In the genomic region with DNA sequence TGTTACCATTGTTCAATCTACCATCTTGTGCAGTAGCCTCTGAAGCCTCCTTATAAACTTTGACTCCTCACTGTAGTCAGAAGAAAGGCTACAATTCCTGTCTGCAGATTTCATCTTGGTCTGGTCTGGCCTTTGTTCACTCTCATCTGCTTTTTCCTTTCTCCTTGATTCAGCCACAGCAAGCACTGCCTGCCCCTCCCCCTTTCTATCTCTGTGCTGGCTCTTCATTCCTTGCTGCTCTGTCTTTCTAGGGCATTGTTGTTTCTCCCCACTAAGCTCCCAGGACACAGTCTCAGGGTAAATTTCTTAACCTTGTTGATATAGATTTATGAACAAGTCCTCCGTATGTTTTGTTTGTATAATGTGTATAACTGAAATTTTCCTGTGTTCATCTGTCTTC, we compare ENCODE assay signal across 25 mouse cellular contexts.
DNase-seq lines count a peak whose midpoint lies in the region; ATAC-seq and TF ChIP-seq lines count a peak whose summit lies in the region.
"Had no signal": no experiment of that assay in that cellular context is flagged by ENCODE, and none has a peak within 500 bp of the region (broad histone marks: within the 10 kb centered on the region; RNA-seq: fewer than 3 reads in every experiment).

No protein-coding gene starts in this region.

- TF ChIP-seq CTCF in forebrain, postnatal 0 days (IDR thresholded peaks at IDR 0.05; ENCODE audit: low read depth) = no peak

- 79% methylated on average over 1 of the region's 1 CpGs for WGBS in forebrain, postnatal 0 days
- 79% methylated on average over 1 of the region's 1 CpGs for WGBS in forebrain, embryonic 12.5 days
- 65% methylated on average over 1 of the region's 1 CpGs for WGBS in midbrain, embryonic 11.5 days
- WGBS in midbrain, embryonic 16.5 days = 70% methylated on average over 1 of the region's 1 CpGs

- no peaks in the 10 kb centered on the region for H3K9me3 ChIP-seq in forebrain, postnatal 0 days (ENCODE audit: low read length)
- no peaks in the 10 kb centered on the region for H3K9me3 ChIP-seq in forebrain, embryonic 12.5 days
- no peaks in the 10 kb centered on the region for H3K9me3 ChIP-seq in midbrain, embryonic 11.5 days (ENCODE audit: control insufficient read depth, low read length)
- H3K9me3 ChIP-seq in midbrain, embryonic 16.5 days (replicated peaks; ENCODE audit: control insufficient read depth, low read length, poor library complexity, severe bottlenecking) = no peaks in the 10 kb centered on the region
- H3K9me3 ChIP-seq: embryonic facial prominence, embryonic 12.5 days; G1E; limb, embryonic 13.5 days; lung, embryonic 15.5 days; midbrain, embryonic 12.5 days had no signal

- DNase-seq in cerebellum, postnatal 14 days = peak; percentile 44 to 47
- no peak for DNase-seq in cerebellum, postnatal 36 days
- DNase-seq in forebrain, postnatal 0 days = no peak
- no peak for DNase-seq in midbrain, embryonic 11.5 days (ENCODE audit: low spot score, missing footprints)
- DNase-seq in adrenal gland, adult 8-10 months = no peak
- DNase-seq: adrenal gland, postnatal 10 days; cerebellum, adult 11 months; cerebellum, adult 9-11 months; heart, adult 2 months; kidney, adult 11 months; kidney, postnatal 14 days; right cerebral cortex, postnatal 4 days; thymus, adult 18-20 months; thymus, postnatal 25 days had no signal

- ATAC-seq in forebrain, postnatal 0 days = no peak
- ATAC-seq in forebrain, embryonic 12.5 days (ENCODE audit: low FRiP score) = no peak
- peak; percentile 64; the same call in 1 of the 2 replicates for ATAC-seq in midbrain, embryonic 11.5 days (ENCODE audit: low FRiP score)
- ATAC-seq in midbrain, embryonic 16.5 days = no peak
- ATAC-seq: inflammation-experienced regulatory T-cells, adult 6 months had no signal

- 0 out of 2 replicates have a peak overlapping the region, but pooled peaks have one; percentile 29 for H3K27ac ChIP-seq in forebrain, postnatal 0 days (ENCODE audit: low read depth, low read length)
- H3K27ac ChIP-seq in forebrain, embryonic 12.5 days = no peak overlapping the region
- H3K27ac ChIP-seq in midbrain, embryonic 11.5 days (ENCODE audit: low read depth, low read length) = no peak overlapping the region
- no peak overlapping the region for H3K27ac ChIP-seq in midbrain, embryonic 16.5 days (ENCODE audit: low read length)
- H3K27ac ChIP-seq: embryonic facial prominence, embryonic 12.5 days; heart, adult 2 months; limb, embryonic 13.5 days; lung, embryonic 15.5 days; midbrain, embryonic 12.5 days; stomach, postnatal 0 days had no signal

- H3K4me3 ChIP-seq in forebrain, postnatal 0 days (ENCODE audit: low read depth, low read length) = no peak overlapping the region
- no peak overlapping the region for H3K4me3 ChIP-seq in forebrain, embryonic 12.5 days (replicated peaks)
- H3K4me3 ChIP-seq in midbrain, embryonic 11.5 days (ENCODE audit: low read depth, low read length) = no peak overlapping the region
- no peak overlapping the region for H3K4me3 ChIP-seq in midbrain, embryonic 16.5 days (ENCODE audit: low read depth, low read length)
- H3K4me3 ChIP-seq: embryonic facial prominence, embryonic 12.5 days; heart, adult 2 months; heart, embryonic 12.5 days; limb, embryonic 13.5 days; lung, embryonic 15.5 days; midbrain, embryonic 12.5 days had no signal

- H3K4me2 ChIP-seq in forebrain, postnatal 0 days (ENCODE audit: low read depth) = no peak overlapping the region
- H3K4me2 ChIP-seq in forebrain, embryonic 12.5 days = no peak overlapping the region
- H3K4me2 ChIP-seq in midbrain, embryonic 11.5 days = no peak overlapping the region
- no peak overlapping the region for H3K4me2 ChIP-seq in midbrain, embryonic 16.5 days (ENCODE audit: low read length)
- H3K4me2 ChIP-seq: embryonic facial prominence, embryonic 12.5 days; heart, embryonic 12.5 days; limb, embryonic 13.5 days; liver, embryonic 11.5 days; lung, embryonic 15.5 days; midbrain, embryonic 12.5 days had no signal

- H3K9ac ChIP-seq in forebrain, postnatal 0 days = no peak overlapping the region
- H3K9ac ChIP-seq in forebrain, embryonic 12.5 days = no peak overlapping the region
- no peak overlapping the region for H3K9ac ChIP-seq in midbrain, embryonic 11.5 days (ENCODE audit: low read length)
- H3K9ac ChIP-seq in midbrain, embryonic 16.5 days (ENCODE audit: low read depth, low read length) = no peak overlapping the region
- H3K9ac ChIP-seq: embryonic facial prominence, embryonic 12.5 days; heart, embryonic 12.5 days; limb, embryonic 13.5 days; lung, embryonic 15.5 days; midbrain, embryonic 12.5 days had no signal

- H3K36me3 ChIP-seq in forebrain, postnatal 0 days (ENCODE audit: insufficient read depth) = no peaks in the 10 kb centered on the region
- no peaks in the 10 kb centered on the region for H3K36me3 ChIP-seq in forebrain, embryonic 12.5 days (replicated peaks)
- no peaks in the 10 kb centered on the region for H3K36me3 ChIP-seq in midbrain, embryonic 11.5 days (ENCODE audit: control insufficient read depth, insufficient read depth, low read length)
- H3K36me3 ChIP-seq in midbrain, embryonic 16.5 days (ENCODE audit: control insufficient read depth, insufficient read depth, low read length) = no peaks in the 10 kb centered on the region
- H3K36me3 ChIP-seq: embryonic facial prominence, embryonic 12.5 days; G1E; heart, embryonic 12.5 days; limb, embryonic 13.5 days; lung, embryonic 15.5 days; midbrain, embryonic 12.5 days had no signal

- 0 out of 2 replicates have a peak, but pooled peaks cover 3% of the 10 kb centered on the region for H3K4me1 ChIP-seq in forebrain, postnatal 0 days (ENCODE audit: insufficient read depth)
- H3K4me1 ChIP-seq in forebrain, embryonic 12.5 days = no peaks in the 10 kb centered on the region
- no peaks in the 10 kb centered on the region for H3K4me1 ChIP-seq in midbrain, embryonic 11.5 days (ENCODE audit: control insufficient read depth, insufficient read depth, low read length)
- H3K4me1 ChIP-seq in midbrain, embryonic 16.5 days (ENCODE audit: control insufficient read depth, insufficient read depth, low read length) = no peaks in the 10 kb centered on the region; the same call in 1 of the 2 replicates
- H3K4me1 ChIP-seq: embryonic facial prominence, embryonic 12.5 days; heart, embryonic 12.5 days; limb, embryonic 13.5 days; lung, embryonic 15.5 days; midbrain, embryonic 12.5 days had no signal

- no peaks in the 10 kb centered on the region for H3K27me3 ChIP-seq in forebrain, postnatal 0 days (ENCODE audit: insufficient read depth, low read length)
- no peaks in the 10 kb centered on the region for H3K27me3 ChIP-seq in forebrain, embryonic 12.5 days
- no peaks in the 10 kb centered on the region for H3K27me3 ChIP-seq in midbrain, embryonic 11.5 days (ENCODE audit: control insufficient read depth, insufficient read depth, low read length)
- no peaks in the 10 kb centered on the region for H3K27me3 ChIP-seq in midbrain, embryonic 16.5 days (ENCODE audit: control insufficient read depth, insufficient read depth, low read depth, low read length)
- H3K27me3 ChIP-seq: embryonic facial prominence, embryonic 12.5 days; heart, embryonic 12.5 days; limb, embryonic 13.5 days; lung, embryonic 15.5 days; midbrain, embryonic 12.5 days had no signal

Comparison
In these comparisons a context has a peak if more than half of its experiments do, and no peak if none do; other contexts are left out.
1. DNase-seq: peak in cerebellum, postnatal 14 days (2 of 2); none in cerebellum, postnatal 36 days (0 of 2), forebrain, postnatal 0 days (single experiment), midbrain, embryonic 11.5 days (single experiment) and adrenal gland, adult 8-10 months (single experiment).